Mouse (Mus musculus): ENCODE measurements around the gene Scfd2. TPM values are rescaled to one million over a fixed set of nuclear protein-coding genes. Genes with fewer than 3 reads are reported as not detected.

Scfd2 gene
- polyA plus RNA-seq, 1 experiment from 2014 or later: 15.2 TPM

GRCm38 (mm10) chr5:74246453-74246852 lies 285.1 kb downstream of the Scfd2 start:
- no peak overlapping the region for H3K27ac ChIP-seq (replicated peaks)
- DNase-seq (ENCODE audit: low spot score): no peak
- no peaks in the 10 kb centered on the region for H3K27me3 ChIP-seq (ENCODE audit: control insufficient read depth, insufficient read depth, low read length)
- H3K4me2 ChIP-seq (replicated peaks; ENCODE audit: low read depth): no peak overlapping the region
- no peak for TF ChIP-seq EP300 (optimal IDR thresholded peaks at IDR 0.05)
- TF ChIP-seq CTCF (IDR thresholded peaks at IDR 0.05; ENCODE audit: low read depth): no peak
- 53% methylated on average over 4 of the region's 4 CpGs for WGBS
- H3K9me3 ChIP-seq (ENCODE audit: control insufficient read depth, low read length): no peaks in the 10 kb centered on the region
- H3K4me1 ChIP-seq (replicated peaks; ENCODE audit: control insufficient read depth, insufficient read depth): peaks cover 10% of the 10 kb centered on the region; the same call in 1 of the 2 replicates
- H3K36me3 ChIP-seq (ENCODE audit: control insufficient read depth, insufficient read depth, low read length): no peaks in the 10 kb centered on the region
- ATAC-seq (ENCODE audit: low FRiP score, low TSS enrichment): no peak
- H3K9ac ChIP-seq (ENCODE audit: low read length): no peak overlapping the region
- no peak overlapping the region for H3K4me3 ChIP-seq (ENCODE audit: low read depth, low read length)

- Histone ChIP-seq H3K9ac (ENCODE audit: low read length) (no peak overlapping the region), H3K27ac (replicated peaks) (no peak overlapping the region), H3K4me3 (ENCODE audit: low read depth, low read length) (no peak overlapping the region), H3K4me2 (replicated peaks; ENCODE audit: low read depth) (no peak overlapping the region), H3K27me3 (ENCODE audit: control insufficient read depth, insufficient read depth, low read length) (no peaks in the 10 kb centered on the region), H3K36me3 (ENCODE audit: control insufficient read depth, insufficient read depth, low read length) (no peaks in the 10 kb centered on the region), H3K9me3 (ENCODE audit: control insufficient read depth, low read length) (no peaks in the 10 kb centered on the region), H3K4me1 (replicated peaks; ENCODE audit: control insufficient read depth, insufficient read depth) (peaks cover 10% of the 10 kb centered on the region; the same call in 1 of the 2 replicates)
- 71% methylated on average over 8 of the region's 8 CpGs for WGBS
- DNase-seq (ENCODE audit: low spot score): no peak
- ATAC-seq (ENCODE audit: low FRiP score, low TSS enrichment): no peak
- TF ChIP-seq CTCF (IDR thresholded peaks at IDR 0.05; ENCODE audit: low read depth) (no peak), EP300 (optimal IDR thresholded peaks at IDR 0.05) (no peak)
Observed at GRCm38 (mm10) chr5:74245641-74246145, 285.9 kb downstream of the Scfd2 start.

- Histone ChIP-seq H3K27ac (replicated peaks) (no peak overlapping the region), H3K9me3 (ENCODE audit: control insufficient read depth, low read length) (no peaks in the 10 kb centered on the region), H3K9ac (ENCODE audit: low read length) (no peak overlapping the region), H3K4me3 (ENCODE audit: low read depth, low read length) (no peak overlapping the region), H3K4me2 (replicated peaks; ENCODE audit: low read depth) (no peak overlapping the region), H3K36me3 (ENCODE audit: control insufficient read depth, insufficient read depth, low read length) (no peaks in the 10 kb centered on the region), H3K4me1 (replicated peaks; ENCODE audit: control insufficient read depth, insufficient read depth) (peaks cover 7% of the 10 kb centered on the region; the same call in 1 of the 2 replicates), H3K27me3 (ENCODE audit: control insufficient read depth, insufficient read depth, low read length) (no peaks in the 10 kb centered on the region)
- WGBS: 74% methylated on average over 14 of the region's 14 CpGs
- no peak for TF ChIP-seq CTCF (IDR thresholded peaks at IDR 0.05; ENCODE audit: low read depth)
- no peak for TF ChIP-seq EP300 (optimal IDR thresholded peaks at IDR 0.05)
- DNase-seq (ENCODE audit: low spot score): no peak
- no peak for ATAC-seq (ENCODE audit: low FRiP score, low TSS enrichment)
Observed at GRCm38 (mm10) chr5:74244406-74245019, 287.0 kb downstream of the Scfd2 start.

GRCm38 (mm10) chr5:74242654-74243053 lies 288.9 kb downstream of the Scfd2 start:
- no peak overlapping the region for H3K4me3 ChIP-seq (ENCODE audit: low read depth, low read length)
- H3K36me3 ChIP-seq (ENCODE audit: control insufficient read depth, insufficient read depth, low read length): no peaks in the 10 kb centered on the region
- H3K4me1 ChIP-seq (replicated peaks; ENCODE audit: control insufficient read depth, insufficient read depth): peaks cover 7% of the 10 kb centered on the region; the same call in 1 of the 2 replicates
- H3K4me2 ChIP-seq (replicated peaks; ENCODE audit: low read depth): no peak overlapping the region
- no peaks in the 10 kb centered on the region for H3K9me3 ChIP-seq (ENCODE audit: control insufficient read depth, low read length)
- no peaks in the 10 kb centered on the region for H3K27me3 ChIP-seq (ENCODE audit: control insufficient read depth, insufficient read depth, low read length)
- DNase-seq (ENCODE audit: low spot score) (no peak), ATAC-seq (ENCODE audit: low FRiP score, low TSS enrichment) (no peak)
- WGBS: 34% methylated on average over 3 of the region's 3 CpGs
- no peak overlapping the region for H3K27ac ChIP-seq (replicated peaks)
- TF ChIP-seq EP300 (optimal IDR thresholded peaks at IDR 0.05): no peak
- TF ChIP-seq CTCF (IDR thresholded peaks at IDR 0.05; ENCODE audit: low read depth): no peak
- no peak overlapping the region for H3K9ac ChIP-seq (ENCODE audit: low read length)

- Histone ChIP-seq H3K4me1 (replicated peaks; ENCODE audit: control insufficient read depth, insufficient read depth) (peaks cover 7% of the 10 kb centered on the region; the same call in 1 of the 2 replicates), H3K4me3 (ENCODE audit: low read depth, low read length) (no peak overlapping the region), H3K4me2 (replicated peaks; ENCODE audit: low read depth) (no peak overlapping the region), H3K36me3 (ENCODE audit: control insufficient read depth, insufficient read depth, low read length) (no peaks in the 10 kb centered on the region), H3K9me3 (ENCODE audit: control insufficient read depth, low read length) (no peaks in the 10 kb centered on the region), H3K9ac (ENCODE audit: low read length) (no peak overlapping the region), H3K27ac (replicated peaks) (no peak overlapping the region), H3K27me3 (ENCODE audit: control insufficient read depth, insufficient read depth, low read length) (no peaks in the 10 kb centered on the region)
- ATAC-seq (ENCODE audit: low FRiP score, low TSS enrichment): no peak
- TF ChIP-seq CTCF (IDR thresholded peaks at IDR 0.05; ENCODE audit: low read depth) (no peak), EP300 (optimal IDR thresholded peaks at IDR 0.05) (no peak)
- no peak for DNase-seq (ENCODE audit: low spot score)
- WGBS: 63% methylated on average over 13 of the region's 13 CpGs
Observed at GRCm38 (mm10) chr5:74240926-74241680, 290.5 kb downstream of the Scfd2 start.

GRCm38 (mm10) chr5:74240298-74240697 lies 291.3 kb downstream of the Scfd2 start:
- no peaks in the 10 kb centered on the region for H3K27me3 ChIP-seq (ENCODE audit: control insufficient read depth, insufficient read depth, low read length)
- H3K9ac ChIP-seq (ENCODE audit: low read length): no peak overlapping the region
- ATAC-seq (ENCODE audit: low FRiP score, low TSS enrichment) (0 out of 2 replicates have a peak, but pooled peaks have one; percentile 30), DNase-seq (ENCODE audit: low spot score) (no peak)
- no peaks in the 10 kb centered on the region for H3K36me3 ChIP-seq (ENCODE audit: control insufficient read depth, insufficient read depth, low read length)
- H3K4me2 ChIP-seq (replicated peaks; ENCODE audit: low read depth): no peak overlapping the region
- 48% methylated on average over 8 of the region's 8 CpGs for WGBS
- no peak for TF ChIP-seq CTCF (IDR thresholded peaks at IDR 0.05; ENCODE audit: low read depth)
- TF ChIP-seq EP300 (optimal IDR thresholded peaks at IDR 0.05): no peak
- no peaks in the 10 kb centered on the region for H3K9me3 ChIP-seq (ENCODE audit: control insufficient read depth, low read length)
- no peak overlapping the region for H3K4me3 ChIP-seq (ENCODE audit: low read depth, low read length)
- no peak overlapping the region for H3K27ac ChIP-seq (replicated peaks)
- H3K4me1 ChIP-seq (replicated peaks; ENCODE audit: control insufficient read depth, insufficient read depth): peaks cover 7% of the 10 kb centered on the region; the same call in 1 of the 2 replicates

All from stomach, postnatal 0 days (tissue).